Comparison of ENCODE assay signal across 8 mouse cellular contexts in the genomic region with DNA sequence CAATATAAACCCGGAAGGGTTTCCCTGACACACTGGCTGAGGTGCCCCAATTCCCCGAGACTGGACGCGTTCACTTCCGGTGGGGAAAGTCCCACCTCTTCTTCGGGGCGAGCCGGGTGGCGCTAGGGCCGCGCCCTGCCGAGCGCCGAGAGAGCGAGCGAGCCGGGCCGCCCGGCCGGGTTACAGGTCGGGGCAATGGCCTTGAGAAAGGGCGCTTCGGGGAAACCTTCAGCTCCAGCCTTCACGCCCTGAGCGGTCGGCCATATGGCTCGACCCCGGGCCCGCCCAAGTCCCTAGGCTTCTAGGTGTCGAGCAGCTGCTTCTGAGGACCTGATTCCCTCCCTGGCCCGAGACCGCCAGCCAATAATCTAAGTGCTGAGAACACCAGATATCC. TPM values are rescaled to one million over a fixed set of nuclear protein-coding genes. Genes with fewer than 3 reads are reported as not detected.
DNase-seq lines count a peak whose midpoint lies in the region; ATAC-seq and TF ChIP-seq lines count a peak whose summit lies in the region.

No protein-coding gene starts in this region.

- 11% methylated on average over 32 of the region's 32 CpGs for WGBS in cerebellum, adult 2 months

- H3K27me3 ChIP-seq in cerebellum, adult 2 months (ENCODE audit: control insufficient read depth, insufficient read depth, low read length): no peaks in the 10 kb centered on the region

- DNase-seq in Muller cell, postnatal 12 days (ENCODE audit: inconsistent ontology term): peak; percentile 81
- peak; percentile 75 to 77 for DNase-seq in cerebellum, adult 2 months
- DNase-seq in forelimb bud, embryonic 11.5 days (ENCODE audit: low read depth, low spot score): peak; percentile 76
- DNase-seq in layer of hippocampus, postnatal 10 days (ENCODE audit: low spot score in 2 of 2): peak; percentile 44 to 70
- DNase-seq in lung, postnatal 10 days: peak; percentile 83
- peak; percentile 60 for DNase-seq in retina, adult 2 months (ENCODE audit: low read depth, low spot score)
- DNase-seq in thymus, postnatal 25 days: peak; percentile 66

- peak overlapping the region; percentile 84 for H3K27ac ChIP-seq in cerebellum, adult 2 months (ENCODE audit: insufficient read depth, low read length)

- peak overlapping the region; percentile 81 for H3K4me3 ChIP-seq in cerebellum, adult 2 months (replicated peaks; ENCODE audit: insufficient read depth, low read depth, low read length)

- peak; percentile 59 to 84 for ATAC-seq in hematopoietic stem cell, adult 5-6 weeks (replicated peaks in 1 of 2; ENCODE audit: insufficient read depth in 1 of 2, low FRiP score in 2 of 2, low TSS enrichment in 1 of 2, low read depth in 1 of 2, poor library complexity in 2 of 2, severe bottlenecking in 2 of 2)

- TF ChIP-seq CTCF in cerebellum, adult 2 months (IDR thresholded peaks at IDR 0.05; ENCODE audit: borderline replicate concordance, insufficient read depth, low read depth, low read length): no peak

- TF ChIP-seq POLR2A in cerebellum, adult 2 months (IDR thresholded peaks at IDR 0.05; ENCODE audit: borderline replicate concordance, insufficient read depth, low read length): 0 out of 2 replicates have a peak, but pooled peaks have one; percentile 33

- H3K4me1 ChIP-seq in cerebellum, adult 2 months (ENCODE audit: control insufficient read depth, insufficient read depth, low read length): no peaks in the 10 kb centered on the region

RNA-seq across cellular contexts. Expression of a gene that starts 1.0 kb away (rescaled TPM):
- polyA plus RNA-seq in cerebellum, adult 2 months (2012; rRNA removed): 12.6 TPM in 2 replicates
- 21.5 and 25.6 TPM in 2 replicates for total RNA-seq in hematopoietic stem cell, adult 5-6 weeks (2017)
- total RNA-seq in layer of hippocampus, postnatal 10 days (2021): 10 to 100 TPM; 29.3 to 32.1 TPM

Comparison
In these comparisons a context has a peak if more than half of its experiments do, and no peak if none do; other contexts are left out.
1. Peak in every context shown above with its lines: DNase-seq, ATAC-seq, H3K4me3 ChIP-seq and H3K27ac ChIP-seq.